Mouse (Mus musculus) G1E (cell line): Measurements from ENCODE around the gene Cyp2t4.

Experiments used
- CTCF ChIP-seq: IDR thresholded peaks from 2 replicates; pipeline ENCODE4 v1.5.1; 2012; ENCODE audit warnings: low read depth, low read length, inconsistent platforms, mixed read lengths
- GATA1 ChIP-seq: IDR thresholded peaks from 2 replicates; pipeline ENCODE4 v1.6.1; 2012; ENCODE audit warnings: borderline replicate concordance, low read length, inconsistent platforms, mixed read lengths

DNA sequence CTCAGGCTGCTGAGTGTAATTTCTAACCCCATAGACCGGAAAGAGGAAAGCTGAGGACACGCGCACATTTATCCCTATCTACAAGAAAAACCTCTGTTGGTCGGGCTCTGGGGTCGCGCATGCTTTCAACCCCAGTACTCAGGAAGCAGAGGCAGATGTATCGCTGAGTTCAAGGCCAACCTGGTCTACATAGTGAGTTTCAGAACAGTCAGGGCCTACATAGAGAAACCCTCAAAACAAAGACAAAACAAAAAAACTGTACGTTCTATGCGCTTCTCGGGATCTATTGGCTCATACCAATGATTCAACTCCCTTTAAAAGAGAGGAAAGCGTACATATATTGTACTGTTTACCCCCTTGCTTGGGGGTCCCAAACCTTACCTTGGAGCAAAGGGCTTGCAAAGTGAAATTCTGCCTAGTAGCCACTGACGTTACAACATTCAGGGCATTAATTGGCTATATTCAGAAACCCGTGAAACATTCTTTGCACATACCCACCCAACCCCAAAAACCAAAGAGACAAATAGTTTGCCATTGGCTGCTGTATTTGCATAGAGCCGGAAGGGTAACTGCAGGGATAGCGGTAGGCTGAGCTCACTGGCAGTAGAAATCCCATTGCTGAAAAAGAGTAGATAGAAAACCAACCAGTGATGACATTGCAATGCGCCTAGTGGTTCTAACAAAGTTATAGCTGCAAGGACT lies 25.9 kb downstream of the Cyp2t4 start:
- no peak for TF ChIP-seq GATA1
- TF ChIP-seq CTCF = no peak
